Comparison of ENCODE assay signal across 28 mouse cellular contexts in genomic region chr2:154729737-154730136, GRCm38 (mm10). TPM values are rescaled to one million over a fixed set of nuclear protein-coding genes. Genes with fewer than 3 reads are reported as not detected.
DNase-seq lines count a peak whose midpoint lies in the region; ATAC-seq and TF ChIP-seq lines count a peak whose summit lies in the region.
"Had no signal": no experiment of that assay in that cellular context is flagged by ENCODE, and none has a peak within 500 bp of the region (broad histone marks: within the 10 kb centered on the region; RNA-seq: fewer than 3 reads in every experiment).

No protein-coding gene starts in this region.

- H3K9me3 ChIP-seq in kidney, embryonic 14.5 days (ENCODE audit: control insufficient read depth, low read length), result no peaks in the 10 kb centered on the region
- no peaks in the 10 kb centered on the region for H3K9me3 ChIP-seq in lung, embryonic 16.5 days (ENCODE audit: control insufficient read depth, low read length)
- no peaks in the 10 kb centered on the region for H3K9me3 ChIP-seq in stomach, embryonic 15.5 days
- H3K9me3 ChIP-seq: embryonic facial prominence, embryonic 12.5 days; forebrain, embryonic 15.5 days; G1E; heart, embryonic 10.5 days had no signal

- DNase-seq in heart, postnatal 14 days, result peak; percentile 15 to 33
- DNase-seq in heart, adult 9 months (ENCODE audit: low spot score in 2 of 2), result no peak
- DNase-seq in kidney, postnatal 14 days, result peak; percentile 33
- DNase-seq in lung, adult 2 months, result no peak
- DNase-seq in cerebellum, adult 9-10 months, result no peak
- DNase-seq: adrenal gland, postnatal 10 days; B cell, adult 2 months; cerebellum, adult 11 months; cerebellum, adult 8-10 months; cerebellum, postnatal 25 days; gastrocnemius, postnatal 36 days; heart, adult 11 months; heart, postnatal 10 days had no signal

- TF ChIP-seq POLR2A in lung, adult 2 months (IDR thresholded peaks at IDR 0.05; ENCODE audit: borderline replicate concordance, extremely low read depth, low read depth, low read length), result no peak

- no peak overlapping the region for H3K4me2 ChIP-seq in kidney, embryonic 14.5 days (replicated peaks; ENCODE audit: low read depth, low read length)
- H3K4me2 ChIP-seq in lung, embryonic 16.5 days (ENCODE audit: low read depth, low read length), result no peak overlapping the region
- no peak overlapping the region for H3K4me2 ChIP-seq in stomach, embryonic 15.5 days
- H3K4me2 ChIP-seq: embryonic facial prominence, embryonic 12.5 days; forebrain, embryonic 15.5 days had no signal

- H3K27ac ChIP-seq in kidney, embryonic 14.5 days (ENCODE audit: low read depth, low read length), result no peak overlapping the region
- no peak overlapping the region; the same call in 1 of the 2 replicates for H3K27ac ChIP-seq in lung, embryonic 16.5 days (ENCODE audit: low read length)
- peak overlapping the region; percentile 59; the same call in 1 of the 2 replicates for H3K27ac ChIP-seq in stomach, embryonic 15.5 days
- H3K27ac ChIP-seq: embryonic facial prominence, embryonic 12.5 days; forebrain, embryonic 15.5 days; heart, embryonic 10.5 days had no signal

- 22% methylated on average over 3 of the region's 3 CpGs for WGBS in kidney, embryonic 14.5 days
- 50% methylated on average over 3 of the region's 3 CpGs for WGBS in lung, embryonic 16.5 days
- 64% methylated on average over 3 of the region's 3 CpGs for whole genome bisulfite sequencing in lung, adult 2 months
- WGBS in stomach, embryonic 15.5 days, result 35% methylated on average over 3 of the region's 3 CpGs

- no peak overlapping the region for H3K4me3 ChIP-seq in kidney, embryonic 14.5 days (ENCODE audit: low read length)
- H3K4me3 ChIP-seq in lung, embryonic 16.5 days (ENCODE audit: low read length), result no peak overlapping the region
- no peak overlapping the region for H3K4me3 ChIP-seq in lung, adult 2 months (replicated peaks; ENCODE audit: extremely low read depth, low read depth, low read length)
- no peak overlapping the region for H3K4me3 ChIP-seq in stomach, embryonic 15.5 days (replicated peaks)
- H3K4me3 ChIP-seq: embryonic facial prominence, embryonic 12.5 days; forebrain, embryonic 15.5 days; heart, embryonic 10.5 days had no signal

- intact Hi-C loops in heart, postnatal 14 days (cut with DNase I), result loop anchor here (2.0 kb wide), 1 partner anchor 13 kb away; no protein-coding TSS in a partner anchor

- H3K36me3 ChIP-seq in kidney, embryonic 14.5 days (ENCODE audit: control insufficient read depth, insufficient read depth, low read length), result no peaks in the 10 kb centered on the region
- no peaks in the 10 kb centered on the region for H3K36me3 ChIP-seq in lung, embryonic 16.5 days (ENCODE audit: control insufficient read depth, insufficient read depth, low read length)
- H3K36me3 ChIP-seq in stomach, embryonic 15.5 days, result no peaks in the 10 kb centered on the region
- H3K36me3 ChIP-seq: embryonic facial prominence, embryonic 12.5 days; forebrain, embryonic 15.5 days; G1E; heart, embryonic 10.5 days had no signal

- no peak for TF ChIP-seq CTCF in lung, adult 2 months (IDR thresholded peaks at IDR 0.05; ENCODE audit: insufficient read depth, low read length)

- ATAC-seq in kidney, embryonic 14.5 days (ENCODE audit: low FRiP score, low TSS enrichment), result no peak
- peak; percentile 27 for ATAC-seq in lung, embryonic 16.5 days (ENCODE audit: low read depth)
- no peak for ATAC-seq in stomach, embryonic 15.5 days (ENCODE audit: insufficient read depth, low FRiP score, low read depth)
- ATAC-seq: CD4-positive, CD25-positive, alpha-beta regulatory T cell, adult 4 months; forebrain, embryonic 15.5 days had no signal

- no peaks in the 10 kb centered on the region for H3K27me3 ChIP-seq in kidney, embryonic 14.5 days (ENCODE audit: control insufficient read depth, insufficient read depth, low read length)
- no peaks in the 10 kb centered on the region for H3K27me3 ChIP-seq in lung, embryonic 16.5 days (ENCODE audit: control insufficient read depth, insufficient read depth, low read depth, low read length)
- no peaks in the 10 kb centered on the region for H3K27me3 ChIP-seq in stomach, embryonic 15.5 days (replicated peaks)
- H3K27me3 ChIP-seq: embryonic facial prominence, embryonic 12.5 days; forebrain, embryonic 15.5 days had no signal

- H3K4me1 ChIP-seq in kidney, embryonic 14.5 days (ENCODE audit: control insufficient read depth, insufficient read depth, low read length), result peaks cover 17% of the 10 kb centered on the region
- peaks cover 21% of the 10 kb centered on the region for H3K4me1 ChIP-seq in lung, embryonic 16.5 days (replicated peaks; ENCODE audit: control insufficient read depth, insufficient read depth, low read length)
- H3K4me1 ChIP-seq in lung, adult 2 months (ENCODE audit: control insufficient read depth, insufficient read depth, low read length), result no peaks in the 10 kb centered on the region
- H3K4me1 ChIP-seq in stomach, embryonic 15.5 days, result no peaks in the 10 kb centered on the region; the same call in 1 of the 2 replicates

- no peak overlapping the region for H3K9ac ChIP-seq in kidney, embryonic 14.5 days (ENCODE audit: low read depth, low read length)
- H3K9ac ChIP-seq in lung, embryonic 16.5 days (ENCODE audit: low read length), result no peak overlapping the region
- no peak overlapping the region for H3K9ac ChIP-seq in stomach, embryonic 15.5 days
- H3K9ac ChIP-seq: embryonic facial prominence, embryonic 12.5 days; forebrain, embryonic 15.5 days had no signal

RNA-seq across cellular contexts. Expression of gene Gm14214, which starts 40.1 kb away (rescaled TPM):
- not detected for total RNA-seq in heart, postnatal 14 days (2021)
- polyA plus RNA-seq in kidney, embryonic 14.5 days (2014; fragmentation: Nextera tagmentation; extraction: Ambion mirVana), result not detected in 2 replicates
- not detected in 2 replicates for polyA plus RNA-seq in lung, embryonic 16.5 days (2015; fragmentation: Nextera tagmentation; extraction: Ambion mirVana)
- polyA plus RNA-seq in lung, adult 2 months (2012; rRNA removed), result not detected in 2 replicates
- polyA plus RNA-seq in stomach, embryonic 15.5 days (2015; fragmentation: Nextera tagmentation; extraction: Ambion mirVana), result not detected in 2 replicates
- total RNA-seq: adrenal gland, postnatal 10 days; adrenal gland, postnatal 4 days; G1E; gastrocnemius, adult 8-10 months; gastrocnemius, postnatal 36 days; heart, postnatal 10 days; hematopoietic stem cell, adult 5-6 weeks had no signal
- polyA plus RNA-seq: brain, embryonic 14.5 days; CD4-positive, CD25-positive, alpha-beta regulatory T cell, adult 4 months; cortical plate, adult 2 months; embryonic facial prominence, embryonic 12.5 days; forebrain, embryonic 11.5 days; forebrain, embryonic 15.5 days; G1E; heart, embryonic 10.5 days; heart, embryonic 14.5 days had no signal

Comparison
In these comparisons a context has a peak if more than half of its experiments do, and no peak if none do; other contexts are left out.
1. DNase-seq: peak in heart, postnatal 14 days (2 of 2) and kidney, postnatal 14 days (single experiment); none in heart, adult 9 months (0 of 2), lung, adult 2 months (single experiment) and cerebellum, adult 9-10 months (single experiment).